Mouse (Mus musculus) heart, embryonic 11.5 days (tissue): ENCODE data around the gene Gm40193. TPM values are rescaled to one million over a fixed set of nuclear protein-coding genes. Genes with fewer than 3 reads are reported as not detected.

Source experiments
- ATAC-seq: fragments of 200-750 bp; cut with Nextera tagmentation; replicated peaks from 2 replicates; pipeline ENCODE4 v1.8.0; 2017; ENCODE audit warnings: moderate library complexity; ENCODE audit not compliant: insufficient number of reproducible peaks, low FRiP score, low TSS enrichment
- H3K27ac ChIP-seq: fragments of 300-500 bp; sonication (generic); 2 replicates; pipeline ENCODE4 v1.5.1; 2014; ENCODE audit warnings: mild to moderate bottlenecking, low read depth, low read length
- H3K27me3 ChIP-seq: fragments of 300-500 bp; sonication (generic); 2 replicates; pipeline ENCODE4 v1.6.1; 2014; ENCODE audit warnings: mild to moderate bottlenecking, low read length, mixed read lengths; ENCODE audit not compliant: control insufficient read depth, insufficient read depth
- H3K36me3 ChIP-seq: fragments of 300-500 bp; sonication (generic); 2 replicates; pipeline ENCODE4 v1.6.1; 2014; ENCODE audit warnings: mild to moderate bottlenecking, low read length, moderate library complexity, mixed read lengths; ENCODE audit not compliant: control insufficient read depth, insufficient read depth
- H3K4me1 ChIP-seq: fragments of 300-500 bp; sonication (generic); 2 replicates; pipeline ENCODE4 v1.6.1; 2014; ENCODE audit warnings: low read length; ENCODE audit not compliant: control insufficient read depth, insufficient read depth
- H3K4me2 ChIP-seq: fragments of 300-500 bp; sonication (generic); 2 replicates; pipeline ENCODE4 v1.6.1; 2014; ENCODE audit warnings: mild to moderate bottlenecking, moderate library complexity
- H3K4me3 ChIP-seq: fragments of 300-500 bp; sonication (generic); 2 replicates; pipeline ENCODE4 v1.5.1; 2014; ENCODE audit warnings: low read depth, low read length
- H3K9ac ChIP-seq: fragments of 300-500 bp; sonication (generic); 2 replicates; pipeline ENCODE4 v1.6.1; 2014; ENCODE audit warnings: mild to moderate bottlenecking, low read depth, low read length, moderate library complexity
- H3K9me3 ChIP-seq: fragments of 300-500 bp; sonication (generic); replicated peaks from 2 replicates; pipeline ENCODE4 v1.6.1; 2016; ENCODE audit warnings: low read length; ENCODE audit not compliant: control insufficient read depth
- WGBS: fragments of 180-500 bp; shearing (Covaris S2); extraction: QIAGEN DNeasy Blood & Tissue Kit; methylation state at CpG from one replicate; pipeline ENCODE4 v1.1.7; 2014; ENCODE audit not compliant: insufficient replicate concordance; 5-methylcytosine and 5-hydroxymethylcytosine counted together
- polyA plus RNA-seq: library from polyadenylated mRNA; unstranded; fragments of >200 nt; fragmentation: Nextera tagmentation; extraction: Ambion mirVana; gene quantifications from 2 replicates; pipeline ENCODE4 v1.2.1, GENCODE M21; 2014

Gm40193 gene
- polyA plus RNA-seq, 1 experiment from 2014 or later: not detected

DNA sequence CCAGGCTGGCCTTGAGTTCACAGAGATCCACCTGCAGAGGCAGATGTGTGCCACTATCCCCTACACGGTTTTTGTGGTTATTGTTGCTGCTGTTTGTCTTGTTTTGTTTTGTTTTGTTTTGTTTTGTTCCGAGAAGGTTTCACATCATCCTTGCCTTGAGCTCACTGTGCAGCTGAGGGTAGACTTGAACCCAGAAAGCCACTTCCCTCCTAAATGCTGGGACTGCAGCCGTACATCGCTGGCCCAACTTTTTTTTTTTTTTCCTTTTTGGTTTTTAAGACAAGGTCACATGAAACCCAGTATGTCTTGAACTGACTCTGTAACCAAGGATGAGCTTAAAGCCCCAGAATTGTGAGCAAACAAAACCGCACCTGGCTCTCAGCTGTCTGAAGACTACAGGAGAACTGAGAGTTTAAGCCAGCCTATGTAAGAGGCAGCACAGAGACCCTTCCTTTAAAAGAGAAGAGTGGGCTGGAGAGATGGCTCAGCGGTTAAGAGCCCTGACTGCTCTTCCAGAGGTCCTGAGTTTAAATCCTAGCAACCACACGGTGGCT, 25.7 kb downstream of the Gm40193 start:
- H3K36me3 ChIP-seq: no peaks in the 10 kb centered on the region
- WGBS: 70% methylated on average over 7 of the region's 7 CpGs
- no peak overlapping the region for H3K4me3 ChIP-seq
- ATAC-seq: no peak
- H3K4me1 ChIP-seq: no peaks in the 10 kb centered on the region; the same call in 1 of the 2 replicates
- no peaks in the 10 kb centered on the region for H3K9me3 ChIP-seq
- H3K27me3 ChIP-seq: peaks cover 10% of the 10 kb centered on the region
- H3K9ac ChIP-seq: no peak overlapping the region
- H3K27ac ChIP-seq: no peak overlapping the region
- H3K4me2 ChIP-seq: no peak overlapping the region

DNA sequence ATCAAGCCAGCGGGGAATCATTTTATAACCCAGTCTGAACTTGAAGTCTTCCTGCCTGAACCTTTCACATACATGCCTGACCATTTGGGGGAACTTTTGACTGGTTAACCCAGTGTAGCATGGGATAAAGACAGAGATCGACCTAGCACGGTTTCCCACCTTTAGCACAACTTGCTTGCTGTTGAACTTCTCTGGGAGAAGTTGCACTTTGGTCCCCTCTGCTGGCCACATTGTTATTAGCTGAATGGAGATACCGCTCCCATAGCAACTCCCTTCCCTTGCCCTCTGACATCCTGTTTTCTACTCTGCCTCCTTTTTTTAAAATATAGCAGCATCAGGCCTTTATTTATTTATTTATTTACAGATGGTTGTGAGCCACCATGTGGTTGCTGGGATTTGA, 26.4 kb downstream of the Gm40193 start:
- no peaks in the 10 kb centered on the region for H3K9me3 ChIP-seq
- H3K9ac ChIP-seq: no peak overlapping the region
- ATAC-seq: no peak
- no peaks in the 10 kb centered on the region for H3K36me3 ChIP-seq
- no peak overlapping the region for H3K27ac ChIP-seq
- H3K4me2 ChIP-seq: no peak overlapping the region
- WGBS: 18% methylated on average over 4 of the region's 4 CpGs
- peaks cover 10% of the 10 kb centered on the region for H3K27me3 ChIP-seq
- H3K4me1 ChIP-seq: no peaks in the 10 kb centered on the region; the same call in 1 of the 2 replicates
- H3K4me3 ChIP-seq: no peak overlapping the region

DNA sequence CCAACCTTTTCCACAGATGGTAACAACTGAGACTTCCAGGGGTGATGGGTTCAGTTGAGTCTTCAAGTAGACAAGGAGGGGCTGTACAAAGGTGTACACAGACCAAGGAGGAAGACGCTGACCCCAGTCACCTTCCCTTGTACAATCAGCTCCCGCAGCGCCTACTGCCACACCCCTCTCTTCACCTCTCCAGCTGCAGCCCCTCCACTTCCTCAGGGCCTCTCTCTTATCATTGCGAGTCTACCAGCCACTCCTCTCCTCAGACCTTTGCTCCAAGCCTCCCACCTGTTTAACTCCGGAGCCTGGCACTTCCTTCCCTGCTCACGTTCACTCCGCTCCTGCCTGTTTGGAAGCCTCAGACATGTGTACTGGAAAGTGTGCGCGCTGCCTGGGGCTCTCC, 27.8 kb downstream of the Gm40193 start, which contains the start of gene Tm4sf5:
Gene Tm4sf5 (plus strand): TSS at position 275 of the 400 bp plus-strand sequence.
- Histone ChIP-seq H3K27ac (no peak within 1 kb of the TSS), H3K4me2 (no peak within 1 kb of the TSS), H3K9me3 (no peaks in the 10 kb centered on the region), H3K4me1 (no peaks in the 10 kb centered on the region; the same call in 1 of the 2 replicates), H3K4me3 (no peak within 1 kb of the TSS), H3K36me3 (no peaks in the 10 kb centered on the region), H3K27me3 (peaks cover 10% of the 10 kb centered on the region), H3K9ac (no peak within 1 kb of the TSS)
- ATAC-seq: no peak; the same call in 1 of the 2 replicates
- WGBS: 51% methylated on average over 9 of the region's 9 CpGs

DNA sequence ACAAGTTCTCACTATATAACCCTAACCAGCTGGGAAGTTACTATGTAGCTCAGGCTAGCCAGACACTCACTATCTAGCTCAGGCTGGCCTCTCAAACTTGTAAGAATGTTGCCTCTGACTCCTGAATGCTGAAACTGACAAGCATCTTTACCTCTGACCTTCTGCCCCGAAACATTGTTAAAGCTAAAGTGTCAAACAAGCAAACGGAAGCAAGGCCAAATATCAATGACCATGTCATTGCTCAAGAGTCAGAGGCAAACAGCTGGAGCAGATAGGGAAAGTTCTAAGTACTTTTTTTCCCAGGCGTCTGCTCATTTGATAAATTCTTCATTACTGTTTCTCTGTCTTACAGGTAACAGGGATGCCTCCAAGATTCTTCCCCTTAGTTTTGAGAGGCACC, 30.7 kb downstream of the Gm40193 start:
- H3K27me3 ChIP-seq: no peaks in the 10 kb centered on the region
- H3K27ac ChIP-seq: no peak overlapping the region
- no peaks in the 10 kb centered on the region for H3K36me3 ChIP-seq
- H3K9me3 ChIP-seq: no peaks in the 10 kb centered on the region
- no peak for ATAC-seq
- no peaks in the 10 kb centered on the region for H3K4me1 ChIP-seq
- no peak overlapping the region for H3K4me3 ChIP-seq
- no peak overlapping the region for H3K4me2 ChIP-seq
- H3K9ac ChIP-seq: no peak overlapping the region
- WGBS: 55% methylated on average over 3 of the region's 3 CpGs

DNA sequence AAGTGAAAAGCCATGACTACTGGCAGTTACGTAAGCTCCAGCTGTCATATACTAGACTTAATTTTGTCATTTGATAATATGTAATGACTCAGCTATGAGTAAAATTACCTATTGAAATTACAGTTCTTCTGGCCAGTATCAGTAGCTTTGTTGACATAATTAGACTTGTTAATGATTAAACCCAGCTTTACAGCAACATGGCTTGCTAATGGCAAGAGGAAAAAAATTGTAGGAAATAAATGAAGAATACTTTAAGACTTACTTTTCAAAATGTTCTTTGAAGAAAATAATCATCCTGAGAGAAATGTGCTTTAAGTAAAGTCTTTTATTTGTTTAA, 32.3 kb downstream of the Gm40193 start:
- no peak for ATAC-seq
- Histone ChIP-seq H3K4me1 (no peaks in the 10 kb centered on the region), H3K9ac (no peak overlapping the region), H3K36me3 (no peaks in the 10 kb centered on the region), H3K4me2 (no peak overlapping the region), H3K27me3 (no peaks in the 10 kb centered on the region), H3K9me3 (no peaks in the 10 kb centered on the region), H3K27ac (no peak overlapping the region), H3K4me3 (no peak overlapping the region)
- 83% methylated on average over 1 of the region's 1 CpGs for WGBS

DNA sequence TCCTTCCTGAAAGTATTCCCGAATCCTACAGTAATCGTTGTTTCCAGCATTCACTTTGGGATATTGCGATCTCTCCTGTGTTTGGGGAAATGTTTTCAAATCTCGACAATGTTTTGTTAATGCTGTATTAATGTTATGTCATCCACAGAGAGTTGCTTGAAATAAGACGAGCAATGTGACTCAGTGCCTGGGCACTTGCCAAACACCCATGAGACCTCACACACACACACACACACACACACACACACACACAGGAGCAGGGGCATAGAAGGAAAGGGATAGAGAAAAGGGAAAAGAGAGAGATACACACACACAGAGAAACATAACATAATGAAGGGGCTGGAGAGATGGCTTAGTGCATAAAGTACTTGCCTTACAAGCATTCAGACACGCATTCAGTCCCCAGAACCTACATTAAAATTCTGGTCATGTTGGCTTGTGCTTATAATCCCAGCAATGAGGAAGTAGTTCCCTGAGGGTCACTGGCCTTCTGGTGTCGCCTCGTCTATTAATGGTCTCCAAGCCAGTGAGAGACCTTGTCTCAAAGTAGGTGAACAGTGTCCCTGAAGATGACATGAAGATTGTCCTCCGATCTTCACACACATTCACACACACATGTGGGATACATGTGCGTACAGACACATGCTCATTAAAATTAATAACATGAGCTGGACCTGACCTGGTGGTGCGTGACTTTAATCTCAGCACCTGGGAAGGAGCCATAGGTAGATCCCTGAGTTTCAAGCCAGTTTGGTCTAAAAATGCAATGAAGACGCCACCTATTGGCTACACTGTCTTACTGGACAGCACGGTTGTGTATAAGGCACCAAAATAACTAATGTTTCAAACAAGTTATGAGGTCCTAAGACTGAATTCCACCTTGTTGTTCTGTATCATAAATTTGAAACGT, 32.9 kb downstream of the Gm40193 start:
- Histone ChIP-seq H3K27me3 (no peaks in the 10 kb centered on the region), H3K27ac (no peak overlapping the region), H3K9ac (no peak overlapping the region), H3K4me1 (no peaks in the 10 kb centered on the region), H3K4me2 (no peak overlapping the region), H3K36me3 (no peaks in the 10 kb centered on the region), H3K9me3 (no peaks in the 10 kb centered on the region), H3K4me3 (no peak overlapping the region)
- WGBS: 69% methylated on average over 14 of the region's 14 CpGs
- ATAC-seq: no peak

DNA sequence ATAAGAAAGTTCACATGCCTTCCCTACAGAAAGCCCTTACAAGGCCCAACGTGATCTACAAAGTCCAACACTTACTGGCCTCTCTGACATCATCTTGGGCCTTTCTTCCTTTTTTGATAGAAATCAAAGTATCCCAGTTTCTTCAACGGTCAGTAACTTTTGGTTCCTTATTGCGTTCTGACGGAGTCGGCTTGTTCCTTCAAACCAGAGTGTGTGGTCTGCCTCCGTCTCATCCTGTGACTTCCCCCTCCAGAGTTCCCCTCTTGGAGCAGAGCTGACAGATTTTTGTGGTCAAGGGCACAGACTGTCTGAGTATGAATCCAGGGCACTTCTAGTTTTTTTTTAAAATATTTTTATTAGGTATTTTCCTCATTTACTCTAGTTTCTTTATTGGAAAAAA, 43.1 kb downstream of the Gm40193 start:
- no peaks in the 10 kb centered on the region for H3K27me3 ChIP-seq
- H3K9ac ChIP-seq: no peak overlapping the region
- no peak overlapping the region for H3K4me2 ChIP-seq
- H3K4me1 ChIP-seq: no peaks in the 10 kb centered on the region
- H3K4me3 ChIP-seq: no peak overlapping the region
- H3K27ac ChIP-seq: no peak overlapping the region
- no peaks in the 10 kb centered on the region for H3K36me3 ChIP-seq
- ATAC-seq: no peak
- 82% methylated on average over 6 of the region's 6 CpGs for WGBS
- H3K9me3 ChIP-seq: no peaks in the 10 kb centered on the region

DNA sequence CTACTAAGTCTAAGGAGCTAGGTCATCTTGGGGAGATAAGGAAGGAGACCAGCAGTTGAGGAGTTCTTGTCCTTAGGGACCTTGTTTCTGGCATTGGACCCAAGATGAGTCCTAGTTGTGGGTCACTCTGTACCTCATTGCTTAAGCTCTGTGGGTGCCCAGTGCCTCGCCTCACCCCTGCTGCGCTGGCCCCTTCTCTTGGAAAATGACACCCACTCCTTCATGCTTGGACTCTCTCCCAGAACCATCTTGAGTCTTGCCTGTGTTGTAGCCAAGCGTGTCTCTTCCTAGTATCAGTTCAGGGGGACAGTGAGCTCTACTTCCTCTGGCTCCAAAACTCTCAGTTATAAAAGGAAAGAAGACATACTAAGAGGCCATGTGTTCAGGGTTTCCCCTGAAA, 43.6 kb downstream of the Gm40193 start:
- H3K9me3 ChIP-seq: no peaks in the 10 kb centered on the region
- no peaks in the 10 kb centered on the region for H3K36me3 ChIP-seq
- no peak overlapping the region for H3K9ac ChIP-seq
- ATAC-seq: no peak
- H3K27ac ChIP-seq: no peak overlapping the region
- no peaks in the 10 kb centered on the region for H3K27me3 ChIP-seq
- H3K4me3 ChIP-seq: no peak overlapping the region
- no peak overlapping the region for H3K4me2 ChIP-seq
- no peaks in the 10 kb centered on the region for H3K4me1 ChIP-seq
- WGBS: 78% methylated on average over 3 of the region's 3 CpGs
